Mouse (Mus musculus) neural tube, embryonic 14.5 days (tissue): ENCODE data around the gene Rhbdl2. TPM values are rescaled to one million over a fixed set of nuclear protein-coding genes. Genes with fewer than 3 reads are reported as not detected.

Experiments used
- ATAC-seq: fragments of 200-750 bp; cut with Nextera tagmentation; 2 replicates; pipeline ENCODE4 v1.8.0; 2017; ENCODE audit warnings: low read depth, mild to moderate bottlenecking, moderate TSS enrichment, moderate library complexity
- H3K27ac ChIP-seq: fragments of 300-500 bp; sonication (generic); 2 replicates; pipeline ENCODE4 v1.5.1; 2014; ENCODE audit warnings: low read depth, mild to moderate bottlenecking, control low read depth, low read length, moderate library complexity, mixed read lengths
- H3K27me3 ChIP-seq: fragments of 300-500 bp; sonication (generic); 2 replicates; pipeline ENCODE4 v1.6.1; 2014; ENCODE audit warnings: low read length; ENCODE audit not compliant: control insufficient read depth, insufficient read depth
- H3K36me3 ChIP-seq: fragments of 300-500 bp; sonication (generic); 2 replicates; pipeline ENCODE4 v1.6.1; 2014; ENCODE audit warnings: low read length, mixed read lengths; ENCODE audit not compliant: control insufficient read depth, insufficient read depth
- H3K4me1 ChIP-seq: fragments of 300-500 bp; sonication (generic); 2 replicates; pipeline ENCODE4 v1.6.1; 2014; ENCODE audit warnings: low read length; ENCODE audit not compliant: control insufficient read depth, insufficient read depth
- H3K4me2 ChIP-seq: fragments of 300-500 bp; sonication (generic); 2 replicates; pipeline ENCODE4 v1.6.1; 2014; ENCODE audit warnings: mild to moderate bottlenecking, low read depth, low read length, control low read depth
- H3K4me3 ChIP-seq: fragments of 300-500 bp; sonication (generic); 2 replicates; pipeline ENCODE4 v1.5.1; 2014; ENCODE audit warnings: low read depth, low read length, control low read depth, mixed read lengths
- H3K9ac ChIP-seq: fragments of 300-500 bp; sonication (generic); replicated peaks from 2 replicates; pipeline ENCODE4 v1.6.1; 2014; ENCODE audit warnings: low read depth, mild to moderate bottlenecking, control low read depth, low read length, mixed read lengths
- H3K9me3 ChIP-seq: fragments of 300-500 bp; sonication (generic); 2 replicates; pipeline ENCODE4 v1.6.1; 2016; ENCODE audit warnings: low read length; ENCODE audit not compliant: control insufficient read depth
- WGBS: fragments of 180-500 bp; shearing (Covaris S2); extraction: QIAGEN DNeasy Blood & Tissue Kit; methylation state at CpG from one replicate; pipeline ENCODE4 v1.1.7; 2014; 5-methylcytosine and 5-hydroxymethylcytosine counted together
- polyA plus RNA-seq: library from polyadenylated mRNA; unstranded; fragments of >200 nt; fragmentation: Nextera tagmentation; extraction: Ambion mirVana; gene quantifications from 2 replicates; pipeline ENCODE4 v1.2.1, GENCODE M21; 2014

The Rhbdl2 gene
- polyA plus RNA-seq = 0.72 and 1.2 TPM in 2 replicates

- Histone ChIP-seq H3K4me2 (no peak within 1 kb of the TSS), H3K4me3 (no peak within 1 kb of the TSS), H3K36me3 (no peaks in the 10 kb centered on the region), H3K9ac (no peak within 1 kb of the TSS), H3K4me1 (no peaks in the 10 kb centered on the region), H3K27ac (no peak within 1 kb of the TSS), H3K9me3 (no peaks in the 10 kb centered on the region), H3K27me3 (no peaks in the 10 kb centered on the region)
- ATAC-seq = peak; percentile 88; the same call in 1 of the 2 replicates
- WGBS = 31% methylated on average over 12 of the region's 12 CpGs
Observed at GRCm38 (mm10) chr4:123787191-123787985, at the start of gene Rhbdl2. TSS of gene Rhbdl2 (plus strand) at chr4:123787874.

- Histone ChIP-seq H3K27ac (no peak overlapping the region), H3K27me3 (no peaks in the 10 kb centered on the region), H3K4me2 (no peak overlapping the region), H3K4me3 (no peak overlapping the region), H3K36me3 (peaks cover 45% of the 10 kb centered on the region), H3K4me1 (no peaks in the 10 kb centered on the region), H3K9me3 (no peaks in the 10 kb centered on the region), H3K9ac (no peak overlapping the region)
- 98% methylated on average over 4 of the region's 4 CpGs for WGBS
- ATAC-seq = no peak
Observed at GRCm38 (mm10) chr4:123738708-123739107, 49.0 kb upstream of the Rhbdl2 start.

GRCm38 (mm10) chr4:123742891-123743290, 44.8 kb upstream of the Rhbdl2 start:
- no peak overlapping the region for H3K27ac ChIP-seq
- H3K27me3 ChIP-seq = no peaks in the 10 kb centered on the region
- no peak overlapping the region for H3K9ac ChIP-seq
- no peak for ATAC-seq
- WGBS = 93% methylated on average over 1 of the region's 1 CpGs
- H3K9me3 ChIP-seq = no peaks in the 10 kb centered on the region
- peaks cover 36% of the 10 kb centered on the region for H3K36me3 ChIP-seq
- no peak overlapping the region for H3K4me2 ChIP-seq
- no peaks in the 10 kb centered on the region for H3K4me1 ChIP-seq
- H3K4me3 ChIP-seq = no peak overlapping the region

- WGBS = 94% methylated on average over 4 of the region's 4 CpGs
- H3K9ac ChIP-seq = no peak overlapping the region
- no peak overlapping the region for H3K4me3 ChIP-seq
- H3K27me3 ChIP-seq = no peaks in the 10 kb centered on the region
- H3K4me2 ChIP-seq = no peak overlapping the region
- peaks cover 15% of the 10 kb centered on the region for H3K36me3 ChIP-seq
- H3K4me1 ChIP-seq = peaks cover 12% of the 10 kb centered on the region
- no peak for ATAC-seq
- H3K9me3 ChIP-seq = no peaks in the 10 kb centered on the region
- H3K27ac ChIP-seq = no peak overlapping the region
Observed at GRCm38 (mm10) chr4:123745221-123745775, 42.4 kb upstream of the Rhbdl2 start.

GRCm38 (mm10) chr4:123748726-123749415, 38.8 kb upstream of the Rhbdl2 start:
- no peak for ATAC-seq
- Histone ChIP-seq H3K27ac (peak overlapping the region; percentile 93; the same call in 1 of the 2 replicates), H3K36me3 (no peaks in the 10 kb centered on the region), H3K4me1 (peaks cover 12% of the 10 kb centered on the region), H3K9ac (peak overlapping the region; percentile 93), H3K9me3 (no peaks in the 10 kb centered on the region), H3K4me3 (peak overlapping the region; percentile 99), H3K4me2 (peak overlapping the region; percentile 78), H3K27me3 (no peaks in the 10 kb centered on the region)
- 11% methylated on average over 10 of the region's 10 CpGs for WGBS

GRCm38 (mm10) chr4:123749484-123750130, 38.1 kb upstream of the Rhbdl2 start:
- WGBS = 0% methylated on average over 52 of the region's 55 CpGs
- H3K4me2 ChIP-seq = peak overlapping the region; percentile 78
- H3K27ac ChIP-seq = peak overlapping the region; percentile 93
- H3K9ac ChIP-seq = peak overlapping the region; percentile 93
- peak overlapping the region; percentile 99 for H3K4me3 ChIP-seq
- peak; percentile 28 for ATAC-seq
- no peaks in the 10 kb centered on the region for H3K27me3 ChIP-seq
- H3K36me3 ChIP-seq = no peaks in the 10 kb centered on the region
- peaks cover 12% of the 10 kb centered on the region for H3K4me1 ChIP-seq
- no peaks in the 10 kb centered on the region for H3K9me3 ChIP-seq

- Histone ChIP-seq H3K4me1 (peaks cover 12% of the 10 kb centered on the region), H3K27ac (peak within 1 kb of the TSS; percentile 93), H3K9me3 (no peaks in the 10 kb centered on the region), H3K36me3 (no peaks in the 10 kb centered on the region), H3K27me3 (no peaks in the 10 kb centered on the region), H3K4me2 (peak within 1 kb of the TSS; percentile 78), H3K9ac (peak within 1 kb of the TSS; percentile 93), H3K4me3 (peak within 1 kb of the TSS; percentile 99)
- ATAC-seq = peak; percentile 99
- under 1% methylated on average over 29 of the region's 46 CpGs for WGBS
Observed at GRCm38 (mm10) chr4:123750152-123750651, 37.5 kb upstream of the Rhbdl2 start, which contains the start of gene Akirin1. TSS of gene Akirin1 (minus strand) at chr4:123750345.

GRCm38 (mm10) chr4:123750707-123751312, 36.9 kb upstream of the Rhbdl2 start:
- H3K36me3 ChIP-seq = no peaks in the 10 kb centered on the region
- H3K4me1 ChIP-seq = peaks cover 12% of the 10 kb centered on the region
- peak overlapping the region; percentile 93; the same call in 1 of the 2 replicates for H3K9ac ChIP-seq
- H3K9me3 ChIP-seq = no peaks in the 10 kb centered on the region
- H3K4me2 ChIP-seq = peak overlapping the region; percentile 59
- ATAC-seq = no peak
- WGBS = 1% methylated on average over 8 of the region's 8 CpGs
- no peaks in the 10 kb centered on the region for H3K27me3 ChIP-seq
- peak overlapping the region; percentile 99 for H3K4me3 ChIP-seq
- peak overlapping the region; percentile 29; the same call in 1 of the 2 replicates for H3K27ac ChIP-seq
